Mouse (Mus musculus): ENCODE measurements around the gene Cdh15. TPM values are rescaled to one million over a fixed set of nuclear protein-coding genes. Genes with fewer than 3 reads are reported as not detected.

Gene Cdh15
- polyA plus RNA-seq, 1 experiment from 2014 or later: 0.59 TPM

DNA sequence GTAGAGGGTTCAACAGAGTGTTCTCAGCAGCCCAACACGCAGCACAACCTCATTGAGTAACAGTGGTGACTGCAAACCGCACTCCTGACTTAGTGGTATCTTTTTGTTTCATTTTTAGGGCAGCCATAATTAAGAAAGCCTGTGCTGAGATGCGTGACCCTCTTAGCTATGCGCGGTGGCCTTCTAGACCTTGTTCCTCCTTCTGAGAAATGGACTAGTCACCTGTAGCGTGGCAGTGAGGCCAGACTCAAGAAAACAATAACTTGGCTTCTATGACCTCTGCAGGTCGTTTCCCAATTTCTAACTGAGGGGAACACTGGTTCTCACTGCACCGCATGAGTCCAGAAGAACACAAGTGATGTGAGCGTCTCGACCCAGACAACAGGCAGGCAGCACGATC is 56.7 kb downstream of the Cdh15 start:
- WGBS: 90% methylated on average over 11 of the region's 11 CpGs
- Histone ChIP-seq H3K27me3 (ENCODE audit: control insufficient read depth, insufficient read depth, low read length) (no peaks in the 10 kb centered on the region), H3K27ac (ENCODE audit: low read depth, low read length) (no peak overlapping the region), H3K36me3 (ENCODE audit: control insufficient read depth, insufficient read depth, low read length) (0 out of 2 replicates have a peak, but pooled peaks cover 2% of the 10 kb centered on the region), H3K4me3 (ENCODE audit: low read depth, low read length) (no peak overlapping the region), H3K4me2 (no peak overlapping the region), H3K9me3 (ENCODE audit: control insufficient read depth, low read length) (no peaks in the 10 kb centered on the region), H3K9ac (ENCODE audit: low read length) (no peak overlapping the region), H3K4me1 (ENCODE audit: control insufficient read depth, insufficient read depth, low read length) (peaks cover 3% of the 10 kb centered on the region; the same call in 1 of the 2 replicates)
- DNase-seq (ENCODE audit: low spot score, missing footprints) (no peak), ATAC-seq (ENCODE audit: low FRiP score) (no peak)

DNA sequence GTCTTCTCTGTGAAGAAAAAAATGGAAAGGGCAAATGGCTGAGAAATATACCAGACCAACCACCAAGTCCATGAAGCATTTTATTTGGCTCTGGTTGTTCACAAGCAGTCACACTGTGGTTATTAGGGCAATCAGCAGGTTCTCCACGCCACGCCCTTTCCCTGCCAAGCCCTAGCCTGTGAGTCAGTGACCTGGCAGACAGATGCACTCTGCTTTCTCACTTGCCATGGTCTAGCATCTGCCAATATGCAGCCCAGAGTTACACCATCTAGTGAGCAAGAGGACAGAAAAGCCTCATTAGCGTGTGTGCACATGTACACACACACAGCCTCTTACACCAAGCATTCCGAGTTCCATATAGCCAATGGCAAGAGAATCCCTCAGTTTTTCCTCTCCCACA is 57.6 kb downstream of the Cdh15 start:
- 93% methylated on average over 4 of the region's 4 CpGs for WGBS
- Histone ChIP-seq H3K9ac (ENCODE audit: low read length) (no peak overlapping the region), H3K36me3 (ENCODE audit: control insufficient read depth, insufficient read depth, low read length) (no peaks in the 10 kb centered on the region), H3K27ac (ENCODE audit: low read depth, low read length) (no peak overlapping the region), H3K4me1 (ENCODE audit: control insufficient read depth, insufficient read depth, low read length) (peaks cover 3% of the 10 kb centered on the region; the same call in 1 of the 2 replicates), H3K27me3 (ENCODE audit: control insufficient read depth, insufficient read depth, low read length) (no peaks in the 10 kb centered on the region), H3K4me3 (ENCODE audit: low read depth, low read length) (no peak overlapping the region), H3K9me3 (ENCODE audit: control insufficient read depth, low read length) (no peaks in the 10 kb centered on the region), H3K4me2 (no peak overlapping the region)
- ATAC-seq (ENCODE audit: low FRiP score): no peak
- DNase-seq (ENCODE audit: low spot score, missing footprints): no peak

DNA sequence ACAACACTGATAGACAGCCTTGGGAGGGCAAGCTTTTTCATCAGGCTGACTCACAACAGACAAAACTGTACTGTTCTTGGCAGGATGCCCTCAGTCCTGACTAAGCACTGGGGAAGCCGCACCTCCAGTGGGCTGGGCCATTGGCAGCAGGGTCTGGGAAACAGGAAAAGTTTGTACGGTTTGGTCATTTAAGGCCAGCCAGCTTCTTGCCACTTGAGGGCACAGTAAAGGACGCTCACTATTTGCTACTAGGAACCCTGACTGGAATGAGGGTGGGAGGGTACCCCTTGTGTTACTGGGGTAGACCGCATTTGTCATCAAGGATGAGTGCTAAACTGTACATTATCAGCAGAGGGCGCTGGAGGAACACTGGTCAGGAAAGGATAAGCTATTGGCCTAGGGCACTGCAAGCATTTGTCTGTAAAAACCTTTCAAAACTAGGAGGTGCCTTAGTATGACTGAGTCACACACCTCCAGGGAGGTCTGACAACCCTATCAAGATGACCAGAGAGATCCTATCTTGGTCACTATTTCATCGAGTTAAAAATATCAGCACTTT is 58.8 kb downstream of the Cdh15 start:
- WGBS: 54% methylated on average over 6 of the region's 6 CpGs
- no peak overlapping the region for H3K4me3 ChIP-seq (ENCODE audit: low read depth, low read length)
- no peak overlapping the region for H3K9ac ChIP-seq (ENCODE audit: low read length)
- no peaks in the 10 kb centered on the region for H3K27me3 ChIP-seq (ENCODE audit: control insufficient read depth, insufficient read depth, low read length)
- ATAC-seq (ENCODE audit: low FRiP score): peak; percentile 64
- no peak overlapping the region for H3K4me2 ChIP-seq
- H3K4me1 ChIP-seq (ENCODE audit: control insufficient read depth, insufficient read depth, low read length): peaks cover 3% of the 10 kb centered on the region; the same call in 1 of the 2 replicates
- DNase-seq (ENCODE audit: low spot score, missing footprints): peak; percentile 93
- H3K36me3 ChIP-seq (ENCODE audit: control insufficient read depth, insufficient read depth, low read length): no peaks in the 10 kb centered on the region
- no peaks in the 10 kb centered on the region for H3K9me3 ChIP-seq (ENCODE audit: control insufficient read depth, low read length)
- H3K27ac ChIP-seq (ENCODE audit: low read depth, low read length): no peak overlapping the region

DNA sequence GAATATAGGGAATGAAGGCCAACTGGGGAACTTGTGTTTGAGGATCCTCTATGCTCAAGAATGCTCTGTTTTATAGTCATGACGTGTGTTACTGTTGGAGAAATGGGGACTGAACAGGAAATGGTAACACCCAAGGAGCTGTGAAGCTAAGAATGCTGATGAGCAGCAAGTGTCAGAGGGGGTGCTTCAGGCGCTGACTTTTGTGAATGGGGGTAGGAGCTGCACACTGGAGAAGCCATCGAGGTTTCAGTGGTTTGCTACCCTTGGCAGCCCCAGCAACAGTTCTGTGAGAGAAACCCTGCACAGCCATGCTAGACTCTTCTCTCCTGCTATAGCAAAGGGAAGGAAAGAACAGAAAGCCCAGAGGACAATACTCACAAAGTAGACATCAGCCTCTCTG is 64.4 kb downstream of the Cdh15 start:
- Histone ChIP-seq H3K4me3 (ENCODE audit: low read depth, low read length) (no peak overlapping the region), H3K4me1 (ENCODE audit: control insufficient read depth, insufficient read depth, low read length) (no peaks in the 10 kb centered on the region), H3K27ac (ENCODE audit: low read depth, low read length) (no peak overlapping the region), H3K27me3 (ENCODE audit: control insufficient read depth, insufficient read depth, low read length) (no peaks in the 10 kb centered on the region), H3K36me3 (ENCODE audit: control insufficient read depth, insufficient read depth, low read length) (no peaks in the 10 kb centered on the region), H3K9me3 (ENCODE audit: control insufficient read depth, low read length) (no peaks in the 10 kb centered on the region), H3K9ac (ENCODE audit: low read length) (no peak overlapping the region), H3K4me2 (no peak overlapping the region)
- ATAC-seq (ENCODE audit: low FRiP score) (no peak), DNase-seq (ENCODE audit: low spot score, missing footprints) (no peak)
- 85% methylated on average over 3 of the region's 3 CpGs for WGBS

DNA sequence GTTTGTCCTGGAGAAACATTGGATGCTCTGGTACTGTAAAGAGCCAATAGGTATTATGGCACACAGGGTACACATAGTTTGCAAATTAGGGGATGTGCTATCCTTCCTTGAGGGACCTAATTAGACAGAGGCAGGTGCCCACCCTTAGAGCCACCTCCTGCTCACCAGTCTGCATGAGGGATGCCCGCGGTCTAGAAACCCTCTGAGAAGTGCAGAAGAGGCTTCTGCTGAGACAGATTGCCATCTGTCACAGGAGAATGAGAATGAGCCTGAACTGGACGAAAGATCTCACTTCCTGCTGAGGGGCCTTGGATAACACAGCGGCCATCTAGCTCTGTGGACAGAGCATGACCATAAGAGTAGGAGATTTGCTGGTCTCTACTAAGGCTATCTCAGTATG is 65.1 kb downstream of the Cdh15 start:
- Histone ChIP-seq H3K4me1 (ENCODE audit: control insufficient read depth, insufficient read depth, low read length) (no peaks in the 10 kb centered on the region), H3K27me3 (ENCODE audit: control insufficient read depth, insufficient read depth, low read length) (no peaks in the 10 kb centered on the region), H3K4me2 (no peak overlapping the region), H3K4me3 (ENCODE audit: low read depth, low read length) (no peak overlapping the region), H3K36me3 (ENCODE audit: control insufficient read depth, insufficient read depth, low read length) (no peaks in the 10 kb centered on the region), H3K9ac (ENCODE audit: low read length) (no peak overlapping the region), H3K9me3 (ENCODE audit: control insufficient read depth, low read length) (no peaks in the 10 kb centered on the region), H3K27ac (ENCODE audit: low read depth, low read length) (no peak overlapping the region)
- no peak for ATAC-seq (ENCODE audit: low FRiP score)
- DNase-seq (ENCODE audit: low spot score, missing footprints): no peak
- WGBS: 91% methylated on average over 4 of the region's 4 CpGs

DNA sequence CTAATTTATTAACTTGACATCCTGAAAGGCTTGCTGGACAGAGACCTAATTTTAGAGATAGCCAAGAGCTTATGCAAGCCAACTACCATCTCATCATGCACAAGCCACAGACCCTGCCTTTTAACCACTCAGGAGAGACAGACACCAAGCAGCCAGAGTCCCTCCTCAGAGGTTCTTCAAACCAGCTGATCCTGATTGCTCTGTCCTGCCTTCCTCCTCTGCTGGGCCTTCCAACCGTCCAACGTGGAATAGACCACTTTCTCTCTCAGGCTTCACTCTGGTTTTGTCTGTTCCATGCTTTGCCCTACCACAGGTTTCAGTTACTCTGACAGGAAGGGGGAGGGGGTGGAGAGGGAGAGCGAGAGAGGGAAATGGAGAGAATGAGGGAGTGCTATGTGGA is 69.0 kb downstream of the Cdh15 start:
- no peak for ATAC-seq (ENCODE audit: low FRiP score)
- WGBS: 74% methylated on average over 3 of the region's 3 CpGs

More for the DNA sequence above, 69.0 kb downstream of the Cdh15 start:
- H3K4me1 ChIP-seq (ENCODE audit: control insufficient read depth, insufficient read depth, low read length): peaks cover 6% of the 10 kb centered on the region; the same call in 1 of the 2 replicates
- H3K9me3 ChIP-seq (ENCODE audit: control insufficient read depth, low read length): no peaks in the 10 kb centered on the region
- no peaks in the 10 kb centered on the region for H3K27me3 ChIP-seq (ENCODE audit: control insufficient read depth, insufficient read depth, low read length)
- DNase-seq (ENCODE audit: low spot score, missing footprints): no peak
- no peak overlapping the region for H3K9ac ChIP-seq (ENCODE audit: low read length)
- H3K36me3 ChIP-seq (ENCODE audit: control insufficient read depth, insufficient read depth, low read length): no peaks in the 10 kb centered on the region
- no peak overlapping the region for H3K4me3 ChIP-seq (ENCODE audit: low read depth, low read length)
- H3K4me2 ChIP-seq: no peak overlapping the region
- no peak overlapping the region for H3K27ac ChIP-seq (ENCODE audit: low read depth, low read length)

Other genes starting within 250 kb of the Cdh15 start
- 6.0 and 6.4 TPM in 2 replicates for gene Galns, start 236.5 kb upstream of the Cdh15 start, polyA plus RNA-seq (2014; fragmentation: Nextera tagmentation; extraction: Ambion mirVana)
- 43.0 and 43.7 TPM in 2 replicates for gene Trappc2l, start 236.3 kb upstream of the Cdh15 start, polyA plus RNA-seq (2014; fragmentation: Nextera tagmentation; extraction: Ambion mirVana)
- not detected in 2 replicates for gene Pabpn1l, start 225.2 kb upstream of the Cdh15 start, polyA plus RNA-seq (2014; fragmentation: Nextera tagmentation; extraction: Ambion mirVana)
- gene Cbfa2t3, start 148.9 kb upstream of the Cdh15 start, polyA plus RNA-seq (2014; fragmentation: Nextera tagmentation; extraction: Ambion mirVana): 6.1 and 6.4 TPM in 2 replicates
- gene Acsf3, start 72.5 kb upstream of the Cdh15 start, polyA plus RNA-seq (2014; fragmentation: Nextera tagmentation; extraction: Ambion mirVana): 13.9 and 14.9 TPM in 2 replicates
- gene Ankrd11, start 194.3 kb downstream of the Cdh15 start, polyA plus RNA-seq (2014; fragmentation: Nextera tagmentation; extraction: Ambion mirVana): 61.9 and 72.0 TPM in 2 replicates
- 35.9 TPM in 2 replicates for gene Spg7, start 215.0 kb downstream of the Cdh15 start, polyA plus RNA-seq (2014; fragmentation: Nextera tagmentation; extraction: Ambion mirVana)